Mouse (Mus musculus): Measurements from ENCODE around the gene Rtn4rl1.

DNA sequence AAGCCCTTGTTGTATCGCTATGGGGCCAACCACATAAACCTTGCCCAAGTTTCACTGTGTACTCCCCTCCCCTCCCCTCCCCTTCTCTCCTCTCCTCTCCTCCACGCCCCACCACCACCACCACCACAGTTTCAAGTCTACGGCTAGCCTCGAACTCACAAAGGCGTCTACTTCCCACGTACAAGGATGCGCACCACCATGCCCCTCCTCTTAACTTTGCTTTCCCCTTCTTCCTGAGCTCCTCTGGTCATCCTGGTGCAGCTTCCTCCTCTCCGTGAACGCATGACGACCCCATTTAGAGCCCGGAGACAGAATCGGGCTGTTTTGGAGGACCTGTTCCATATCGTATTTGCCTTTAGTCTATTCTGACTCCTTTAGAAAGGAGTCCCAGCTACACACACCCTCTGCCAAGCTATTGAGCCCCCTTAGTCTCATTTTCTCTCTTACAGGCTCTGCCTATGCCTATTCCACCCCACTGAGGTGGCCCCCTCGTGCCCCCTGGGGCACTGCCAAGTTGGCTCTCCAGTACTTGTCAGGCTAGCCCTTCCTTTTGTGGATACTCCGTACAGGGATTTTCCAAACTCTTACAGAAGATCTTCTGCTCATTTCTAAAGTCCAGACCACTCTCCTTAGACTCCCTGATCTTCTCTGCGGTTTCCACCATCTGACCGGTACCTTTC is 22.3 kb upstream of the Rtn4rl1 start:
- TF ChIP-seq CTCF (IDR thresholded peaks at IDR 0.05; ENCODE audit: low read depth, low read length) (no peak), EP300 (IDR thresholded peaks at IDR 0.05; ENCODE audit: insufficient read depth, low read depth, low read length) (no peak)
